Mouse (Mus musculus) c-Kit-positive CD71-negative TER-119-negative erythroid progenitor cells, embryonic 14.5 days (primary cell): ENCODE measurements around the gene Mylk2.

Experiments used
- DNase-seq: peaks from one replicate; pipeline ENCODE4 v3.0.0-alpha.2; 2013; ENCODE audit warnings: low read depth

Gene Mylk2

GRCm38 (mm10) chr2:152911031-152911430, at the start of gene Mylk2:
Gene Mylk2 (plus strand): TSS chr2:152911352.
- DNase-seq = no peak

DNA sequence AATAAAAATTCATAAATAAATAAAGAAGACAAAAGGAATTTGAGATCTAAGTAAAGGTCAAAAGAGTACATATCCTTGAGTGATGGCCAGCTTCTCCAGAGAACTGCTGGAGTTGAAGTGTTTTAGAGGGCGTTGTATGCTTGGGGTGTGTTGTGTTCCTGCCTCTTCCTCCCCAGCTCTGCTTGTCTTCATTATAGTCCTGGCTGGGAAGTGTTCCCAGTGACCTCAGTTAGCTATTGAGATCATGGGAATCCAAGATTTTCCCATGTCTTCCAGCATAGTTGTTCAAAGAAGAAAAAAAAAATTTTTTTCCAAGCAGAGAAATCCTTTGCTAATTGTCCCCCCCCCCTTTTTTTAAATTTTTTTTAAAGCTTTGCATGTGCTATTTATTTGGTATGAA, 49.3 kb upstream of the Mylk2 start:
- DNase-seq = no peak

- DNase-seq = no peak
These were observed 48.5 kb upstream of the Mylk2 start for GRCm38 (mm10) chr2:152862638-152863037.

- no peak for DNase-seq
These were observed 47.8 kb upstream of the Mylk2 start for GRCm38 (mm10) chr2:152863346-152863745.

DNA sequence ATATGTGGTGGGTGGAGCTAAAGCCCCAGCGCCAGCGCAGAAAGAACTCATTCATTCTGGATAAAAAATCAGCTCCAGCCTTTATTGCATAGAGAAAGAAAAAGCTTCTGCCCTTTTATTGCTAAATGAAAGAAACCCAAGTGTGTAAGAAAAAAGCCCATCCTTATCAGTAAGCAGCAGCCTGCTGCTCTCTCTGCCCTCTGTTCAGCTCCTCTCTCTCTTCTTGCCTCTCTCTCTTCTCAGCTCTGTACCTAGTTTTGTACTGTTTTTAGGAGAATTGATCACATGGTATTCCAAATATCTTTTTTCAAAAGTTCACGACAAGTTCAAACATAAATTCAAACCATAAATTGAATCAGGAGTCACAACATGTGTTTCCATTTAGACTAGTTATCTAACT, 32.9 kb upstream of the Mylk2 start:
- DNase-seq = no peak

GRCm38 (mm10) chr2:152880898-152881297, 30.3 kb upstream of the Mylk2 start:
- DNase-seq = no peak

GRCm38 (mm10) chr2:152884101-152884645, 27.0 kb upstream of the Mylk2 start:
- no peak for DNase-seq

GRCm38 (mm10) chr2:152887230-152887629, 23.9 kb upstream of the Mylk2 start:
- no peak for DNase-seq

- DNase-seq = no peak
These were observed 22.4 kb upstream of the Mylk2 start for GRCm38 (mm10) chr2:152888774-152889173.

DNA sequence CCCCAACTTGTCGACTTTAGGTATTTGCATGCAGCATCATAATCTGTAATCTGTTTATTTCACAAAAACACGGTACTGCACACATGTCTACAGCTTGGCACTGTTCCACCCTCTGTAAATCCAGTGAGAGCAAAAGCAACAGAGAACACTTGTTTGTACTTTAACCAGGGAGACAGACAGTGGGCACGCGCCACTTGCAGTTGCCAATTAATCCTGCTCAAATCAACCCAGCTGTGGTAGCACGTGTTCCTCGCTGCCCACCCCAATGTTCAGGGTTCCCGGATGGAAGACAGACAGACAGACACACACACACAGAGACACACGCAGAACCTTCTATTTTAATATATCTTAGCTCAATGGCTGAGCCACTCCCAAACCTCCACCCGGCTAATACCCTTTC, 15.3 kb upstream of the Mylk2 start:
- no peak for DNase-seq

- DNase-seq = no peak
These were observed 14.2 kb upstream of the Mylk2 start for GRCm38 (mm10) chr2:152896926-152897325.

DNA sequence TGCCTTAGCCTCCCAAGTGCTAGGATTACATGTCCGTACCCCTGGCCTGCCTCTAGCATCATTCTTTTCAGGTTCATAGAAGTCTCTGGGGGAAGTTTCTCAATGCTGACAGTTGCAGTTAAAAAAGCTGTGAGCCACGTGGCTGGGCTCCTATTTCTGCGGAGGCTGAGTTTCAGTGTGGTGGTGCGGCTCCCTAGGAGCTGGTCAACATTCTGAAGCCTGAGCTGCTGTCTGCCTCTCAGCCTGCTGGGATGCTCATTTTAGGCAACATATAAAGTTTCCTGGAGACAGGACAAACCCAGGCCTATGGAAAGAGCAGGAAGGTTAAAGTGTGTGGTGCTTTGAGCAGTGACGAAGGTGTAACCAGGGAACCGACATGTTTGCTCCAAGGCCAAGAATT, 12.1 kb upstream of the Mylk2 start:
- DNase-seq = no peak

DNA sequence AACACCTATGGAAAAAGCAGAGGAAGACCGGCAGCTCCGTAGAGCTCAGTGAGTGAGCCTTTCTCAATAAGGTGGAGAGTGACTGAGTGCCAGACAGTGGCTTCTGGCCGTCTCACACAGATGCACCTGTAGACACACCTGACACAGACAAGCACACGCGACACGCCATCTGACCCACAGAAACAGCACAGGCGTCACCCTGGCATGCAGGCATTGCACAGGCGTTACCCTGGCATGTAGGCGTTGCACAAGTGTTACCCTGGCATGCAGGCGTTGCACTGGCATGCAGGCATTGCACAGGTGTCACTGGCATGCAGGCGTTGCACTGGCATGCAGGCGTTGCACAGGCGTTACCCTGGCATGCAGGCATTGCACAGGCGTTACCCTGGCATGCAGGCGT, 9.9 kb upstream of the Mylk2 start:
- DNase-seq = no peak

DNA sequence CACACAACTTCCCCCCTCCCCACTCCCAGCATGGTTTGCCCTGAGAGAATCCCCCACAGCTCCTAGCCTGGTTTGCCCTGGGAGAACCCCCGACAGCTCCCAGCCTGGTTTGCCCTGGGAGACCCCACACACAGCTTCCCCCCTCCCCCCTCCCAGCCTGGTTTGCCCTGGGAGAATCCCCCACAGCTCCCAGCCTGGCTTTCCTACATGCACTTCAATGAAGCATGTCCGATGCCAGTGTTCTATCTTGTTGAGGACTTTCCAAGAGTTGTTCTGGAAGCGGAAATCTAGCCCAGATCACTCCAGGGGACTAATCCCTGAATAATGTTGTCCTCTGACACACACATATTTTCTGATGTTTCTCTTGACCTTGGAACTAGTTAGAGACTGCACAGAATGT, 8.5 kb upstream of the Mylk2 start:
- no peak for DNase-seq

- DNase-seq = no peak
These were observed 7.6 kb upstream of the Mylk2 start for GRCm38 (mm10) chr2:152903586-152903985.

GRCm38 (mm10) chr2:152904127-152904643, 7.0 kb upstream of the Mylk2 start:
- DNase-seq = no peak

GRCm38 (mm10) chr2:152905036-152905829, 5.9 kb upstream of the Mylk2 start:
- DNase-seq = no peak

DNA sequence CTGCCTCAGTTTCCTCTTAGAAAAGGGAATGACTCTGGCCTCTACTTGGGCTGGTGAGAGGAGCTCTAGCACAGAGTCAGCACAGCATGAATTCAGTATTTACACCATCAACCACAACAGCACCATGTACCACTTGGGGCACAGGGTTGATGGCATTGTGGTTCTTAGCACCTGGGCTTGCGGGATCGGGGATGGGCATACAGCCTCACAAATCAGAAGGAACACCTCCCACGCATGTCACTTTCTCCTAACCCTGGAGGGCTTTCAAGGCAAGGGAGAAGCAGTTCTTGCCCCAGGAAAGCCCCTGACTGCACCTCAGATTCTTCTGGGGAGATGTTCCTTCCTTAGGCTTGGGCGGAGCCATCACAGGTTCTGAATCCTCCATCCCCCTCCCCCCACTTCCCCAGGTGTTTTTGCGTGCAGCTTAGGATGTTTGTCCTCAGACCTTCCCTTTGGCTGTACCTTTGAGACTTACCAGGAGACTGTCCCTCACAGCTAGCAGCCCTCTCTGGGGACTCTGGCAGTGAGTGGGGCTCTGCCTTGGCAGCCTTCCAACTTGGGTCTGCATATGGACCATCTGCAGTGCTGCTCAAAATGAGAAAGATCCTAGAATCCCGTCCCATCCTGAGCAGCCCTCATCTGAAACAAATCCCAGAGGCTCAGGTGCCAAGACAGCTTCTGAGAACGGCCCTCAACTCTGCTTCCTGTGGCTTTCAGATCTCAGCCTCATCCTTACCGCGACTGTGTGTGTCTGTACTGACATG, 4.7 kb upstream of the Mylk2 start:
- DNase-seq = no peak

DNA sequence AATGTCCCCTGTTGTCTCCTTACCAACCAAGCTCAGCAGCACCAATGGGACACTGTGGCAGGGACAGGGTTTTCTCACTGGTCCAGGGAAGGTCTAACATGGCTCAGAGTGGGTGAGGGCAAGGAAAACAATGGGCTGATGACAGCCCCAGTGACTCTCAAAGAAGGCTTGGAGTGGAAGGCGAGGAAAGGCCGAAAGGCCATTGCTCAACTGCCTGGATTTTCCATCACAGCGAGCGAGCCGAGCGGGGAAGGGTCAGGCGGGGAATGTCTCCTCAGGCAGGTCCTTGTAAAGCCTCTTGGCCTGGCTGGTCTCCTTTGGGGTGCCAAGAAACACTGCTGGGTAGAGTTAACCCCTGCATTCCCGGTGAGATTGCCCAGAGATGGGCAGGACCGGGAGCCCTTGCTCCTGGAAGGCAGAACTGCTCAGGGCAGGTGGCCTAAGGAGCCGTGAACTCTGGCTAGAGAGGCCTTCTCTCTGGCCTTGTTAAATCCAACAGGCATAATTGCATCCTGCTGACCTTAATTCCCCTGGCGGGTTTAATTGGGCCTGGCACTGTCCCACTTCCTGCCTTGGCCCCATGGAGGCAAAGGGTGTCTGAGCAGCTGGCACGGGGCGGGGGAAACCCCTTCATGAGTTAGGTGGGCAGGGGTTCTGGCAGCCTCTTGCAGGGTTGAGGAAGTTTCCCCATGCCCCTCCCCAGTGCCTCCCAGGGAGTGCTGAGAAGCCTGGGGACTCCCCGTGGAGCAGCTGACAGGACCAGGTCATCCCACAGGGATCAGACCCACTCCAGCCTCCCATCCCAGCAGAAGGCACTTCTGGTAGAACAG, 3.8 kb upstream of the Mylk2 start:
- no peak for DNase-seq

DNA sequence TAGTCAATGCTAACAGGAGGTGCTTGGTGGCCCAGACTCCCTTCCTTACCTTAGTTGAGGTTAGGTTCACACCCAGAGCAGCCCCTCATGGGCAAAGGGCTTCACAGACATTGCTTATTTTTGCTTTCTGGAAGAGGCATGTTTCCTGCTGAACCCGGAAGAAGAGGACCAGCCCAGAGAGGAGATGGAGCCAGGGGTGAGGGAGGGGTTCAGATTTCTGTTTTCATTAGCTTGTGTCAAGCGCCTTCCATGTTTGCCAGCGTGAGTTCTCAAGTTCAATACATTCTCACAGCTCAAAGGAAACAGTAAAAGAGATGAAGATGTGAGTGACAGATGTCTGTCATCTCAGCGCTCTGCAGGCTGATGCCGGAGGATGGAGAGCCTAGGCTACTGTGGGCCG, 1.3 kb upstream of the Mylk2 start:
- DNase-seq = no peak

DNA sequence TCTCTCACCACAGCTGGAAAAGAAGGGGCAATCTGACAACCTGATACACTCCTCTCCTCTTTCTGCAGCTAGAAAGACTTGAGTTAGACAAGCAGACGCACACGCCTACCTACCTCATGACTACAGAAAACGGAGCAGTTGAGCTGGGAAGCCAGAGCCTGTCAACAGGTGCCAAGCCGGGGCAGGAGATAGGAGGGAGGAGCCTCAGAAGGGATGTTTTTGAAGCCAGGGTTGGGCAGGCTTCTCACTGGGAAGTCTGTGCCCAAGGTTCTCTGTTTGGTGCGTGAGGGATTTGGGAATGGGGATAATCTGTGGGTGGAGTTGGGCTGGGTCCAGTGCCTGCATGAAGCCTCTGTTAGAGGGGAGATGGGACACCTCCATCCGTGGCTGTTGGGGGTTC, 280 bp downstream of the Mylk2 start:
- DNase-seq = no peak

GRCm38 (mm10) chr2:152913471-152913870, 2.3 kb downstream of the Mylk2 start:
- DNase-seq = no peak
